Mouse (Mus musculus): ENCODE results near the gene Arid5b.

DNA sequence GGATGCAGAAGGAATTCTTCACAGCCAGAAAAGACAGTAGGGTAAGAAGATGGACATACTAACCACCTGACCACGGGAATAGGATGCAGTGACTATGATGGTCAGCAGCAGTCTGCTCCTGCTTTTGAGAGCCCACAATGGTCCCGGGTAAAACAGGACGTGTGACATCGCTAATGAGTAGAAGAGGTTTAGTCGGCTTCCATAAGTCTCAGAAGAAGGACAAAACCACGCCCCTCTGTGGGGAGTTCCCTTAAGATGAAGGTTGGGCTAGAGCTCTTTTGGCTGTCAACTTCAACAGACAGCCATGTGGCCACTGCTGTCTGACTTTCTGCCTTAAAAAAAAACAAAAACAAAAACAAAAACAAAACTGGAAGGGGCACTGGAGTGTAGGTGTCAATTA, 74.1 kb downstream of the Arid5b start:
- TF ChIP-seq CTCF (conservative IDR thresholded peaks at IDR 0.05; ENCODE audit: insufficient read depth, insufficient read length, low read depth, low read length): no peak
- no peak for TF ChIP-seq POLR2A (IDR thresholded peaks at IDR 0.05; ENCODE audit: low read depth, low read length)

Measured in kidney, adult 2 months (tissue).